8 mouse cellular contexts compared by ENCODE assay signal in genomic region chrX:152336546-152337332, GRCm38 (mm10). TPM values are rescaled to one million over a fixed set of nuclear protein-coding genes. Genes with fewer than 3 reads are reported as not detected.
DNase-seq lines count a peak whose midpoint lies in the region; ATAC-seq and TF ChIP-seq lines count a peak whose summit lies in the region.

No protein-coding gene starts in this region.

- H3K4me3 ChIP-seq in hindbrain, embryonic 12.5 days: peak overlapping the region; percentile 21
- H3K4me3 ChIP-seq in lung, postnatal 0 days (ENCODE audit: low read depth, low read length): no peak overlapping the region

- DNase-seq in R1 (ENCODE audit: low read depth, low spot score): peak; percentile 97
- peak; percentile 90 to 91 for DNase-seq in cerebellum, postnatal 14 days
- peak; percentile 86 to 91 for DNase-seq in frontal cortex, postnatal 10 days (ENCODE audit: low spot score in 2 of 2)
- DNase-seq in layer of hippocampus, postnatal 10 days (ENCODE audit: low spot score in 2 of 2): peak; percentile 82 to 86
- peak; percentile 95 for DNase-seq in lung, postnatal 0 days (ENCODE audit: low spot score)
- peak; percentile 60 for DNase-seq in ovary, postnatal 10 days (ENCODE audit: low spot score)
- peak; percentile 85 for DNase-seq in thymus, postnatal 0 days (ENCODE audit: low spot score)

- H3K4me1 ChIP-seq in hindbrain, embryonic 12.5 days: peaks cover 19% of the 10 kb centered on the region
- no peaks in the 10 kb centered on the region for H3K4me1 ChIP-seq in lung, postnatal 0 days (ENCODE audit: insufficient read depth, low read depth, low read length)

- peak; percentile 99 for ATAC-seq in hindbrain, embryonic 12.5 days (ENCODE audit: low FRiP score)
- ATAC-seq in lung, postnatal 0 days: peak; percentile 100

- H3K9me3 ChIP-seq in hindbrain, embryonic 12.5 days (replicated peaks): no peaks in the 10 kb centered on the region
- no peaks in the 10 kb centered on the region for H3K9me3 ChIP-seq in lung, postnatal 0 days (ENCODE audit: low read length)

- 14% methylated on average over 33 of the region's 33 CpGs for WGBS in hindbrain, embryonic 12.5 days
- 10% methylated on average over 33 of the region's 33 CpGs for WGBS in lung, postnatal 0 days

- peaks cover 65% of the 10 kb centered on the region for H3K27me3 ChIP-seq in hindbrain, embryonic 12.5 days
- H3K27me3 ChIP-seq in lung, postnatal 0 days (replicated peaks; ENCODE audit: insufficient read depth, low read length): no peaks in the 10 kb centered on the region

- H3K4me2 ChIP-seq in hindbrain, embryonic 12.5 days (replicated peaks): peak overlapping the region; percentile 49
- H3K4me2 ChIP-seq in lung, postnatal 0 days (replicated peaks; ENCODE audit: low read depth, low read length): peak overlapping the region; percentile 36

- TF ChIP-seq CTCF in lung, postnatal 0 days (IDR thresholded peaks at IDR 0.05): peak; percentile 15; the same call in 1 of the 2 replicates

- peak overlapping the region; percentile 66 for H3K9ac ChIP-seq in hindbrain, embryonic 12.5 days
- H3K9ac ChIP-seq in lung, postnatal 0 days (replicated peaks; ENCODE audit: low read depth): peak overlapping the region; percentile 37; the same call in 1 of the 2 replicates

- peaks cover 12% of the 10 kb centered on the region for H3K36me3 ChIP-seq in hindbrain, embryonic 12.5 days
- no peaks in the 10 kb centered on the region for H3K36me3 ChIP-seq in lung, postnatal 0 days (ENCODE audit: insufficient read depth, low read length)

- 0 out of 2 replicates have a peak, but pooled peaks have one; percentile 13 for TF ChIP-seq EP300 in lung, postnatal 0 days (IDR thresholded peaks at IDR 0.05)

- H3K27ac ChIP-seq in hindbrain, embryonic 12.5 days: peak overlapping the region; percentile 92
- H3K27ac ChIP-seq in lung, postnatal 0 days (ENCODE audit: low read length): peak overlapping the region; percentile 78

RNA-seq across cellular contexts. Expression of gene Tspyl2, which starts 5.5 kb away (rescaled TPM):
- polyA plus RNA-seq in hindbrain, embryonic 12.5 days (2016; fragmentation: Nextera tagmentation; extraction: Ambion mirVana): 46.4 and 47.5 TPM in 2 replicates
- total RNA-seq in layer of hippocampus, postnatal 10 days (2021): 10 to 100 TPM; 68.6 to 71.2 TPM
- 13.5 and 14.0 TPM in 2 replicates for polyA plus RNA-seq in lung, postnatal 0 days (2015; fragmentation: Nextera tagmentation; extraction: Ambion mirVana)
- 9.6 and 10.3 TPM in 2 replicates for polyA plus RNA-seq in thymus, postnatal 0 days (2015; fragmentation: Nextera tagmentation; extraction: Ambion mirVana)

RNA-seq across cellular contexts. Expression of gene Kantr, which starts 9.4 kb away (rescaled TPM):
- polyA plus RNA-seq in hindbrain, embryonic 12.5 days (2016; fragmentation: Nextera tagmentation; extraction: Ambion mirVana): 21.3 and 22.2 TPM in 2 replicates
- 10 to 100 TPM; 40.5 to 48.6 TPM for total RNA-seq in layer of hippocampus, postnatal 10 days (2021)
- 5.9 and 6.6 TPM in 2 replicates for polyA plus RNA-seq in lung, postnatal 0 days (2015; fragmentation: Nextera tagmentation; extraction: Ambion mirVana)
- polyA plus RNA-seq in thymus, postnatal 0 days (2015; fragmentation: Nextera tagmentation; extraction: Ambion mirVana): 10.2 and 13.7 TPM in 2 replicates

RNA-seq across cellular contexts. Expression of gene Gpr173, which starts 31.8 kb away (rescaled TPM):
- 7.7 and 8.2 TPM in 2 replicates for polyA plus RNA-seq in hindbrain, embryonic 12.5 days (2016; fragmentation: Nextera tagmentation; extraction: Ambion mirVana)
- total RNA-seq in layer of hippocampus, postnatal 10 days (2021): 10 to 100 TPM; 22.7 to 24.0 TPM
- 1.1 TPM in 2 replicates for polyA plus RNA-seq in lung, postnatal 0 days (2015; fragmentation: Nextera tagmentation; extraction: Ambion mirVana)
- polyA plus RNA-seq in thymus, postnatal 0 days (2015; fragmentation: Nextera tagmentation; extraction: Ambion mirVana): 0.26 and 0.35 TPM in 2 replicates
